Mouse (Mus musculus) layer of hippocampus, postnatal 10 days (tissue): ENCODE measurements around the gene Aspg. TPM values are rescaled to one million over a fixed set of nuclear protein-coding genes. Genes with fewer than 3 reads are reported as not detected.

Experiments used
- DNase-seq, 2 experiments: peaks; one replicate each; pipeline ENCODE4 v3.0.0; 2021; ENCODE audit warnings: low spot score in 2 of 2
- microRNA-seq, 2 experiments: library from miRNA; unstranded; fragments of <30 nt; microRNA quantifications; one replicate each; pipeline ENCODE4 v1.2.0; 2021
- total RNA-seq, 2 experiments: library from RNA; stranded (reverse); gene quantifications; 2 replicates each; pipeline ENCODE4 v1.2.3; 2021

Gene Aspg
- total RNA-seq, 2 experiments from 2014 or later: 1.5 to 2.7 TPM

DNA sequence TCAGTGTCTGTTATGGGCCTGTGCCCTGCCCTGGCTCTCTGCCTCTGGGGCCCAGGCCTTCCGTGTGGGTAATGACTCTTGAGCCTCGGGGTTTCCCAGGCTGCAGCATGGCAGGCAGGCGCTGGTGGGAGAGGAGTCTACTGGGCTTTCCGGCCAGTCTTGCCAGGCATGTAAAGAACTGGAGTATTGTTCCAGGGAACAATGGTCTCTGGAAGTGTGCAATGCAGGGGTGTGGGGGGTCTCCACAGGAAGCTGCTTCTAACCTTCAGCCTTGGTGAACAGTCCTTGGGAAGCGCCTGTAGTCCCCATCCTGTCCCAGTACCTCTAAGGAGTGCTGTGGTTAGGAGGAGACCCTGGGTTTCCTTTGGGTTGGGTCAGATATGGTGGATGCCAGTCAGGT lies 40.9 kb downstream of the Aspg start:
- no peak for DNase-seq

DNA sequence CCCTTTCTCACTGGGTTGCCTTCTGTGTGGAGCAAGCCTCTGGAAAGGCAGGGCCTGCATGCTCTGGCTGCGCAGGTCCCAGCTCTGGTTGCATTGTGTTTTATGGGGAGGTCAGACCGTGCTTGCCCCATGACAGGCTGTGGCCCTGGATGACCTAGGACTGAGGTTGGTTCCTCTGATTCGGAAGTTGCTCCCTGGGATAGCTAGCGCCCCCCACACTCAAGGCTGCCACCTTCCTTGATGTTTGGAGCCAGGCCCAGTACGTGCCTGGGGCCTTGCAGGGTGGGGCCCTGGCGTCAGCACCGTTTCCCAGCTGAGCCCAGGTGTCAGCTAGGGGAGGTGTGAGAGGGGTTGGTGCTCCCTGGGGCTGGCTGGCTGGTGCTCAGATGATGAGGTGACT lies 43.5 kb downstream of the Aspg start:
- no peak for DNase-seq

DNA sequence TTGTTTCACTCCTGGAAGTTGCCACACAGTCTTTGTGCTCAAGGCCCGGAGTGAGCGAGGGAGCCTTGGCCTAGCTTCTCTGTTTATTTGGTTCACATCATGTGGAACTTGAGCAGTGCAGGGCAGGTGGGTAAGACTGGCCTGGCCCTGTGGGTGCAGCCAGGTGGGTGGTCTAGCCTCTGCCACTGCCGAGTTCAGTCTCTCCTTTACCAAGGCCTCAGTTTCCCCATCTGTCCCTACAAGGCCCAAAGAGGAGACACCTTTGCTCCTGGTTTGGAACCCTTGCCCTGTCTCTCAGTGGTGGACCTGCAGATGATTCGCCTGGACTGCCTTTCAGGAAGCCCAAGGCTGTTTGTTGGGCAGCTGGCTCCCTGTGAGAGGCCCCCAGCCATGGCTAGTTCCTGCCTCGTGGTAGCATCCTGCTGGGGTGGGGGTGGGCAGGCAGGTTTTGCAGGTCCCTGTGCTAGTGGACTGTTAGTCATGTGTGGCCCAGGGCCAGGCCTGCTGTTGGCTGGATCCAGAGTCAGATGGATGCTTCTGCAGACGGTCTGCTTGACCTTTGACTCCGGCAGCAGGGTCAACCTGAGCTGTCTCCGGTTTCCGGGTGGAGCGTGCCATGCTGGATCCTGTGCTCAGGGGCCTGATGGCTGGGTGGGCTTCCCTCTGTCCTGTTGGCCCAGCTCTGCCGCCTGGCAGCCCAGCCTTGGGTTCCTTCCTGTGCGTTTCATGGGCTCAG lies 44.9 kb downstream of the Aspg start:
- DNase-seq: no peak

DNA sequence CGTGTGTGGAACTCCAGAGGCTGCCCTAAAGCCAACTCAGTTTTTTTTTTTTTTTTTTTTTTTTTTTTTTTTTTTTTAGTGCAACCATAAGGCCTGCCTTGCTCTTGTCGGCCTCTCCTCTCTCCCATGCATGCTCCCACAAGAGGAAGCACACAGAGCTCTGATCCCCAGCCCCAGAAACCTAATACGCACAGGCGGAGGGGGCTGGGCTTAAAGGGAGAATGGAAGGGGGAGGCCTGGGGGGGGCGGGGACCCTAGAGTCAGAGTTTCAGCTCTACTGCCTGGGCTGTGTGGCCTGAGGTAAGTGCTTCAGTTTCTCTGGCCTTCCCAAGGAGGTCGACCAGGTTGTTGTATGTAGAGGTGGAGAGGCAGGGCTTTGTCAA lies 45.5 kb downstream of the Aspg start:
- no peak for DNase-seq

DNA sequence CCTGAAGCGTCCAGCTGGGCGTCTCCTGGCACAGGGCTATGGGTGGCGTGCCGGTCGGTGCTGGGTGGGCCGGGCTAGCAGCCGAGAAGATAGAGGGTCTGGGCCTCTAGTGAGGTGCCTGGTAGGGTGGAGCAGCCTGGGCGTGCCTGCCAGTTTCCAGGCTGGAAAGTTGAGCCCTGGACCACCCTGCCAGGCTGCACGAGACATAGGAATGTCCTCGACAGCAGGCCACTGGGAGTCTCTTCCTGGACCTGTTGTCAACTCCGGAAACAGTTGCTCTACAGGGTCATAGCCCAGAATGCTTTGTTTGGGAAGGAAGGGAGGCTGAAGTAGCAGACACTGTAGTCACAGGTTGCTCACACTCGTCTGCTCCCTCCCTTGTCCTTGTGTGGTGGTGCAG lies 47.1 kb downstream of the Aspg start:
- no peak for DNase-seq

DNA sequence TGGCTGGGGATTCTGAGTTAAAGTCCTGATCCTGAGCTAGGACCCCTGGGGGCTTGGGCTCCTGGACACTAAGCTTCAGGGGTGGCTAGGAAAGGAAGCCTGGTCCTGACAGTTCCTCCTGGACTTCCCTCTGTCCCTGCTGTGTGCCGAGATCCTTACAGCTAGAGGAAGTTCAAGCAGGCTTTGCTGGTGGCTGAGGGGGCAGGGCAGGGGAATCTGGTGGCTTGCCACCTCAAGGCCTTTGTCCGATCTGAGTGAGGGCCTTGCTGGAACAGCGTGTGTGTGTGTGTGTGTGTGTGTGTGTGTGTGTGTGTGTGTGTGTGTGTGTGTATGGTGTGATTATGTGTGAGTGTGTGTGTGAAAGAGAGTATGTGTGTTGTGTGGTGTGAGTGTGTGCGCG lies 48.0 kb downstream of the Aspg start:
- DNase-seq: no peak

DNA sequence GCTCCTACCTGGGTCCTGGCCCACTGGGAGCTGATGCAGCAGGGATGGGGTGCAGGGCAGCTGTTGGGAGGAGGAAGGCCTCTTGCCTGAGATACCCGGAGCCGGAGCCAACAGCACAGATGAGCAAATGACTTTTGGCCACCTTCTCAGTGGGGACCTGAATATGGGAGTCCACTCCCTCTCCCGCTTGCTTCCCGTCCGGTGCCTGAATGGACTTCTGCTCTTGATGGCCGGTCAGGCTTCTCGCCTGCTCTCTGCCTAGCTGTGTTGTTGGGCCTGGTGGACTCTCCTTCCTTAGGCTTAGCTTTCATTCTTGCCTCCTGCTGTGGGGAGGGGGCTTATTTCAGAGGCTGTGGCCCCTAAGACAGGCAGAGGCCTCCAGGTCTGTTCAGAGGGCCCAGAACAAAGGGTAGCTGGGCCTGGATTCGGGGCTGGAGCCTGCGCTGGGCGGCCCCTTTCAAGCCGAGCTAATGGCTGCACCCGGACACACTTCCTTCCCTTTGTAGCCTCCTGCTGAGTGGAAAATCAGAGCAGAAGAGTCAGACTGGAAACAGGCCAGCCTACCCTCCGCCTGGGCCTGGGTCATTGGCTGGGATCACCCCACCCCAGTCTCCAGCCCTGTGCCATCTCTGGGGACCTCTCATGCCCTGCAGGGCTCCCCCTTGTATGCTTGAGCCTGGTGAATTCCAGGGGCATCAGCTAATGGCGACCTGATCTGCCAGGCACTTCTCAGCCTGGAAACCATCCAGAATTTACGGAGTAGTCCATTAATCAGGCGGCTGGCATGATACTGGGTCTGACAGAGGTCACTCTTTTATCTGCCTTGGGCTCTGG lies 49.0 kb downstream of the Aspg start:
- DNase-seq: no peak

DNA sequence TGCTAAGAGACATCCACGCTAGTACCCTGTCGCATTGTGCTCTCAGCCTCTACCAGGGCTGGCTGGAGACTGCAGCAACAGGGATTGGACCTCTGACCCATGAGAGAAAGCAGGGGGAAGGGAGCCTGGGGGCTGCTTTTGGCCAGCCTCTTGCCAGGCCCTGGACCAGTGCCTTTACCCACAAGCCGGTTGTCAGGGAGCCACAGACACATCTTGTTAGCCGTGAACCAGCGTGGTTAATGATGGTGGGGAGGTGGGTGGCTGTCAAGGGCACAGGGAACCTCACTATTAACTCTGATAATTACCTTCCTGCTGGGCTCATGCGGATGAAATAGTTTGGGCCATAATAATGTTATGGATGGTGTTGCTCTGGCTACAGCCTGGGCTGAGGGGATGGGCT lies 50.3 kb downstream of the Aspg start:
- peak in 1 of 2 experiments; percentile 28 for DNase-seq

DNA sequence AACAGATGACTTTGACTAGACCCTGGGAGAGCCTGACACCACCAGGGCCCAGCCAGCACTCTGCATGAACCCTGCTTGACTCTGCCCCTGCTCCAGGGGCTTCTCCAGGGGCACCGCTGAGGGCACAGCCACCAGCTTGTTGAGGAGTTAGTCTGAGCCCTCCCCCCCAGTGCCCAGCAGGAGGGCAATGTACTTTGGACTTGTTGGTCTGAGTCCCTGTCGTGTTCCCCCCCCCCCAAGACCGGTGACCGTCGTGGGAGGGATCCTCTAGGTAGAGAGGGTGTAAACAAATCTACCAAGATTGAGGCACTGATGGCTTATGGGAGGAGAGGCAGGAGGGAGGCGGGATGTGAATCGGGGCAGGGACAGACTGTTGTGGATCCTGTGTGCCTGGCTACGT lies 51.8 kb downstream of the Aspg start:
- DNase-seq: no peak

DNA sequence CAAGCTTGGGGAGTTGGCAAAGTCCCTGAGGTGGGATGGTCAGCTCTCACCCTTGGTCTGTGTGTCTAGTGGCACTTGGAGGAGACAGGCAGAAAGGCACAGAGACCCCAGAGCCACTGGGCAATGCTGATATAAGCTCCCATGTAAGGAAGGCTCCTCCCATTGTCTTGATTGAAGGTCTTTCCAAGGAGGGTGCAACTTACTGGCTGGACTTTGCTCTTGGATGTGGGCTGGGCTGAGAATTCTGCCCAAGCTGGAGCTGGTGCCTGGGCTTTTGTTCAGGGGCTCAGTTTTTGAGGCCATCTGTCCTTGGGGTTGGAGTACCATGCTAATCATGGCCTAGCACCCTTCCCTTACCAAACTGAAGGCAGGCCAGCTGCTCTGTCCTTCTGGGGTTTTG lies 52.3 kb downstream of the Aspg start:
- DNase-seq: no peak

DNA sequence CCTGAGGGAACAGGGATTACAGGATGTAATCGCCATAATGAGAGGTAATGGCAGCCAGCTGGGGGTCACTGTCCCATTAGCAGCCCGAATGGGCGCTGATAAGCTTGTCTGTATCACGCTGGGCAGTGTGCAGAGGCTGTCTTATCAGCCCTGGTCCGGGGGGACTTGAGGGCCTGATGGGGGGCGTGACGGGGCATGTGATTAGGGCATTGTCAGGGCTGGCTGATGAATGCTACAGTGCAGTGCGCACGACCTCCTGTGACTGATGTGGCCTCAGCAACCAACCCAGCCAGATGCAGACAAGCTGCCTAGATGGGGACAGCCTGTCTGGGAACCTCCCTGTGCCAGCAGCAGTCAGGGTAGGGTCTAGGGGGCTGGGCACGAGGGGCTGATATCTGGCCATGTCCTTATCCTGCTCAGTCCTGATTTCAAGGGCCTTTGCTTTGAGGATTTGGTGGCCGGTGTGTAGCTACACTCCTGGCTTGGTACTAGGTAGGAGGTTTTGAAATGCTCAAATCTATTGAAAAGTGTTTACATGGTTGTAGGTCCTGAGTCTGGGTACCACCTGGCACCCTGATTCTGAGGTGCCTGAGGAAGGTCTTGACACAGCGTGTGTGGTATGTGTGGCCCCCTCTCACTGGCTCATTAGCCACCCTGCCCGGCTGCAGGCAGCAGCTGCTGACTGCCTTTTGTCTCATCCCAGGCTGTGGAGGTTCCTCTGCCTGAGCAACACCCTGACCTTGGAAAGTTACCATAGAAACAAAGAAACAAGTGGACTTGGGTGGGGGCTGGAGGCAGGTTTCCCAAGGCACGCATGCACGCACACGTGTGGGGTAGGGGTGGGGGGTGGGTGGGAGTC lies 57.7 kb downstream of the Aspg start:
- DNase-seq: no peak

DNA sequence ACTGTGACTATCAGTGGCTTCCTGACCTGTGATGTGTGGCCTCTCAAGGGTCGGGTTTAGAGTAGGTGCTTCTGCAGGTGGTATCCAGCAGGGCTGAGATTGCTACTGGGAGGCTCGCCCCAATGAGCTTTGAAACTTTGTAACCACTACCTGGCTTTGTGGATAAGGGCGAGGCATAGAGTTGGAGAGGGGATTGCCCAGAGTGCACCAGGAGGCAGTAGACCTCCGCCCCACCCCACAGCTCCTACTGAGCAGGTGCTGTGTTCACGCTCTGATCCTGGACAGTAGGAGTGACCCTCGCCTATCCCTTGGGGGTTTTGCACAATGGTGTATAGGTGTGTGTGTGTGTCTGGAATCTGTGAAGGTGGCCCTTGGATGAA lies 58.4 kb downstream of the Aspg start:
- DNase-seq: no peak

DNA sequence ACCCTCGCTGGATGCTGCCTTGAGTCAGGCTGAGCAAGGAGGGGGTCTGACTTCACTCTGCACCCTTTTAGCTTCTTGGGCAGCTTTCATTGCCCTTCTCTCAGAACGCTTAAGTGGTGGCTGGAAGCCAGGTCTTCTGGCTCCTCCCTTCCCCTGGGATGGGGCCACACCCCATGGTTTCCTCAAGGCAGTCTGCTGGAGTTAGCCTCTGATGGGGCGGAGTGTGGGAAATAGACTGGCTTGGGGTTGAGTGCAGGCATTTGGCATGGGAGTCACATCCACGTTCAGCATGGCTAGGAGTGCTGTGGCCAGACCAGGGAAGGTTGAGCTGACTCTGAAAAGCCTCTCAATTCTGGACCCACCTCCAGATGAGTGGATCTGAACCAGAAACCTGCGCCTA lies 62.8 kb downstream of the Aspg start:
- DNase-seq: no peak

DNA sequence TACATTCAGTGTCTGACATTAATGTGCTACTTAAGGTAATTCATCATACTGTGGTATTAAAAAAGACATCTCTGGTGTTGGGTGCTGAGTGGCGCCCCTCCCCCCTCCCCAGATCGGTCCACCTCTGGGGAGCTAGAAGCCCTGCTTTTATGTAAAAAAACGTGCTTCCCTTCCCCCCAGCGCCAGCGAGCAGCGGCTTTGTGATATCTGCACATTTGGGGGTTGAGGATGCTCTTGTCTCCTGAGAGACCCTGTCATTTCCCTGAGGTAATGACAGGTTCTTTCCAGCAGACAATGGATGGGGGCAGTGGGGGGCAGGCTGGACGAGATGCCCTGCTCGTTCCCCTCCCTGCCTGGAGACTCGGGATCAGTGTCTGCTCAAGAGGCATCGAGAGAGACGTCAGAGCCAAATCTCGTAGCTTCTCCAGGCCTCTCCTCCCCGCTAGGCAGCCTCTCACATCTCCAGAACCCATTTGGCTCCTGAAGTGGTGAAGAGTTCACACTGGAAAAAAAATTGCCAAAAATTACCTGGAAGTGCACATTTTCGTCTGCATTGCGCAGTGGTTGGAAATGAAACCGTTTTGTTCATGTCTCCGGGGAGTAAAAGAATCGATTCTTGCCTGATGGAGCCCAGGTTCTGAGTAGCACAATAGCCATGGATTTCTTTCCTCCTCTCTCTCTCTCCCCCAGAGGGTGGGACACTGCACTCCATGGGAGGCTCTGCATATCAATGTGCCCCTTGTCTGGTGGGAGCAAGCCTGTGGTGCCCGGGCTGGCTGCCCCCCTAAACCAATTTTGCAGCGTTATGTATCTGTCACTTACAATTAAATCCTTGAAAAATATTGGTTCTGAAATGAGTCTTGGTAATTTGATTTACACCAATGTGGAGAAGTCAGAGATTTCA lies 64.4 kb downstream of the Aspg start:
- DNase-seq: no peak

DNA sequence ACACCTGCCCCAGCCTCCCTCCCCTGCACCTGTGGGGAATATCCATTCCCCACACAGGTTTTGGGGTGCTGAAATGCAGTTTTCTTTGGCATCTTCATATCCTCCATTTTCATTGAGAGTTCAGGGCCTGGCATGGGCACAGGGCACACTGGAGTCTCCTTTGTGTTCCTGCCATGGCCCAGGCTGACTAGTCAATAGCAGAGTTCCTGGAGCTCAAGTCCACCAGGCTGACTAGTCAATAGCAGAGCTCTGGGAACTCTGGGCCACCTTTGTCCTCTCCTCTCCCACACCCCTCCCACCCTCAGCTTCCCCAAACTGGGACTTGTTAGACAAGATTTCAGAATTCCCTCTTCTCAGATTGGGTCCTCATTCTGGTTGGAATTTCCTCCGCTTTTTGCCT lies 65.2 kb downstream of the Aspg start:
- no peak for DNase-seq

DNA sequence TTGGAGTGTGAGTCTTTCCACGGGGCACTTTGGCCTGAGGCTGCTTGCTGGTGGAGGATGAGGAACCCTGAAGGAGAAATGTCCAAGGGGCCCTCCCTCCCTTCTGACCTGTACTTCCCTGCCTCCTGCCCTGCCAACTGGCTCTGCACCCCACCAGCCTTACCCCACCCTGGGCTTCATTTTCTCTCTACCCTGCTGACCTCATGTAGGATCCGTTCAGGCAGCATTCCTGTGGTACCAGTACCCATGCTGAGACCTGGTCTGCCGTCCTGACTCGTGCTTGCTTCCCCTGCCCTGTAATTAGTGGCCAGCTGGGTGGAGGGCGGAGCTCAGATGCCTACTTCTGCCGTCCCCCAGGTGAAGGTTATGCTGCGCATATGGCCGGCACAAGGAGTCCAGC lies 65.7 kb downstream of the Aspg start:
- no peak for DNase-seq

Small RNA genes within 50 kb of the gene (microRNA-seq; reads per million reads assigned to microRNA genes)
- 66.8 to 118 reads per million in 2 experiments for gene Mir203
- 0 reads per million in 2 experiments for gene Mir3073a
- 0 reads per million in 2 experiments for gene Mir3073b

Other genes with a start within 250 kb of the Aspg start
- 10 to 100 TPM; 66.3 to 69.1 TPM for gene Ppp1r13b, start 198.6 kb upstream of the Aspg start, total RNA-seq
- 100 to 1,000 TPM; 458 to 498 TPM for gene Atp5mpl, start 139.7 kb upstream of the Aspg start, total RNA-seq
- under 1 TPM; 0.33 to 0.41 TPM for gene Tdrd9, start 135.1 kb upstream of the Aspg start, total RNA-seq
- gene Rd3l, start 125.4 kb upstream of the Aspg start, total RNA-seq: not detected
- gene Kif26a, start 39.5 kb downstream of the Aspg start, total RNA-seq: 10 to 100 TPM in 1 of 2 experiments, 1 to 10 TPM in 1; 7.6 to 10.0 TPM